Mouse (Mus musculus) liver, embryonic 16.5 days (tissue): ENCODE results near the gene Pnma5. TPM values are rescaled to one million over a fixed set of nuclear protein-coding genes. Genes with fewer than 3 reads are reported as not detected.

Experiments used
- ATAC-seq: fragments of 200-750 bp; cut with Nextera tagmentation; 2 replicates; pipeline ENCODE4 v1.8.0; 2017; ENCODE audit warnings: low read depth, mild to moderate bottlenecking, moderate number of reproducible peaks, moderate library complexity
- H3K27ac ChIP-seq: fragments of 300-500 bp; sonication (generic); 2 replicates; pipeline ENCODE4 v1.5.1; 2014; ENCODE audit warnings: mild to moderate bottlenecking, low read length
- H3K27me3 ChIP-seq: fragments of 300-500 bp; sonication (generic); 2 replicates; pipeline ENCODE4 v1.6.1; 2014; ENCODE audit warnings: low read depth, low read length, mixed read lengths; ENCODE audit not compliant: control insufficient read depth, insufficient read depth
- H3K36me3 ChIP-seq: fragments of 300-500 bp; sonication (generic); 2 replicates; pipeline ENCODE4 v1.6.1; 2014; ENCODE audit warnings: mild to moderate bottlenecking; ENCODE audit not compliant: control insufficient read depth, insufficient read depth
- H3K4me1 ChIP-seq: fragments of 300-500 bp; sonication (generic); 2 replicates; pipeline ENCODE4 v1.6.1; 2014; ENCODE audit warnings: low read depth, low read length, mixed read lengths; ENCODE audit not compliant: control insufficient read depth
- H3K4me2 ChIP-seq: fragments of 300-500 bp; sonication (generic); 2 replicates; pipeline ENCODE4 v1.6.1; 2014; ENCODE audit warnings: low read depth, low read length, mixed read lengths
- H3K4me3 ChIP-seq: fragments of 300-500 bp; sonication (generic); 2 replicates; pipeline ENCODE4 v1.5.1; 2014; ENCODE audit warnings: low read depth, mild to moderate bottlenecking, low read length
- H3K9ac ChIP-seq: fragments of 300-500 bp; sonication (generic); 2 replicates; pipeline ENCODE4 v1.6.1; 2014; ENCODE audit warnings: low read depth, low read length
- H3K9me3 ChIP-seq: fragments of 300-500 bp; sonication (generic); replicated peaks from 2 replicates; pipeline ENCODE4 v1.6.1; 2016; ENCODE audit warnings: low read length; ENCODE audit not compliant: control insufficient read depth
- WGBS: fragments of 180-500 bp; shearing (Covaris S2); extraction: QIAGEN DNeasy Blood & Tissue Kit; methylation state at CpG from one replicate; pipeline ENCODE4 v1.1.7; 2014; ENCODE audit not compliant: insufficient replicate concordance; 5-methylcytosine and 5-hydroxymethylcytosine counted together
- microRNA counts: library from miRNA; unstranded; fragments of <30 nt; microRNA quantifications from one replicate; lab custom pipeline; 2016
- microRNA-seq: library from miRNA; unstranded; fragments of <30 nt; microRNA quantifications from one replicate; pipeline ENCODE4, GENCODE M21; 2016
- polyA plus RNA-seq: library from polyadenylated mRNA; unstranded; fragments of >200 nt; fragmentation: Nextera tagmentation; extraction: Ambion mirVana; gene quantifications from 2 replicates; pipeline ENCODE4 v1.2.1, GENCODE M21; 2015

Pnma5 gene
- polyA plus RNA-seq, 1 experiment from 2014 or later = not detected

GRCm38 (mm10) chrX:72988431-72988830 lies 48.5 kb downstream of the Pnma5 start:
- Histone ChIP-seq H3K9me3 (no peaks in the 10 kb centered on the region), H3K4me1 (no peaks in the 10 kb centered on the region), H3K27me3 (peaks cover 21% of the 10 kb centered on the region), H3K4me2 (no peak overlapping the region), H3K27ac (no peak overlapping the region), H3K9ac (no peak overlapping the region), H3K4me3 (no peak overlapping the region), H3K36me3 (no peaks in the 10 kb centered on the region)
- no peak for ATAC-seq
- 63% methylated on average over 3 of the region's 3 CpGs for WGBS

- Histone ChIP-seq H3K4me2 (peak overlapping the region; percentile 58), H3K27ac (no peak overlapping the region), H3K9ac (no peak overlapping the region), H3K4me1 (no peaks in the 10 kb centered on the region), H3K36me3 (no peaks in the 10 kb centered on the region), H3K9me3 (no peaks in the 10 kb centered on the region), H3K4me3 (peak overlapping the region; percentile 33), H3K27me3 (peaks cover 21% of the 10 kb centered on the region)
- WGBS = 20% methylated on average over 14 of the region's 14 CpGs
- no peak for ATAC-seq
Observed at GRCm38 (mm10) chrX:72987520-72987905, 49.4 kb downstream of the Pnma5 start.

- H3K27me3 ChIP-seq = peaks cover 21% of the 10 kb centered on the region
- no peaks in the 10 kb centered on the region for H3K36me3 ChIP-seq
- no peaks in the 10 kb centered on the region for H3K9me3 ChIP-seq
- no peaks in the 10 kb centered on the region for H3K4me1 ChIP-seq
- H3K27ac ChIP-seq = no peak within 1 kb of the TSS
- WGBS = 11% methylated on average over 41 of the region's 45 CpGs
- H3K4me3 ChIP-seq = peak within 1 kb of the TSS; percentile 33
- ATAC-seq = peak; percentile 62
- no peak within 1 kb of the TSS for H3K9ac ChIP-seq
- H3K4me2 ChIP-seq = peak within 1 kb of the TSS; percentile 58
Observed at GRCm38 (mm10) chrX:72986841-72987519, 49.9 kb downstream of the Pnma5 start, which contains the start of gene Zfp185. Gene Zfp185 (plus strand): TSS chrX:72987339.

- Histone ChIP-seq H3K4me3 (no peak overlapping the region), H3K27me3 (peaks cover 21% of the 10 kb centered on the region), H3K9ac (no peak overlapping the region), H3K36me3 (no peaks in the 10 kb centered on the region), H3K27ac (no peak overlapping the region), H3K4me1 (no peaks in the 10 kb centered on the region), H3K4me2 (no peak overlapping the region), H3K9me3 (no peaks in the 10 kb centered on the region)
- no peak for ATAC-seq
- WGBS = 22% methylated on average over 2 of the region's 2 CpGs
Observed at GRCm38 (mm10) chrX:72985607-72986006, 51.3 kb downstream of the Pnma5 start.

MicroRNAs encoded within 50 kb of the gene (microRNA counts, 519-probe panel; counts per million panel counts)
- microRNA mmu-miR-2137 (lab: Ali Mortazavi, UCI) = 1,842 counts per million, percentile 21 among the panel's probes with 10 or more counts

Small RNA genes lying within 50 kb of the gene (microRNA-seq; reads per million reads assigned to microRNA genes)
- gene Mir2137 = 2.5 reads per million, percentile 4 among the genes with 10 or more reads in this experiment

Other genes starting within 250 kb of the Pnma5 start
- gene Gabrq, start 211.9 kb downstream of the Pnma5 start, polyA plus RNA-seq = 0.02 and 0.05 TPM in 2 replicates
- gene Cetn2, start 118.7 kb downstream of the Pnma5 start, polyA plus RNA-seq = 21.4 and 23.0 TPM in 2 replicates
- 25.9 and 27.4 TPM in 2 replicates for gene Nsdhl, start 118.5 kb downstream of the Pnma5 start, polyA plus RNA-seq
- gene Zfp185, start 49.8 kb downstream of the Pnma5 start, polyA plus RNA-seq = 0.98 and 1.1 TPM in 2 replicates
- gene Pnma3, start 27.7 kb upstream of the Pnma5 start, polyA plus RNA-seq = not detected in 2 replicates
- 0.97 and 1.1 TPM in 2 replicates for gene Xlr4a, start 45.4 kb upstream of the Pnma5 start, polyA plus RNA-seq
- 3.6 and 3.8 TPM in 2 replicates for gene Xlr3a, start 60.0 kb upstream of the Pnma5 start, polyA plus RNA-seq
- gene Gm14685, start 79.9 kb upstream of the Pnma5 start, polyA plus RNA-seq = 0.21 and 0.44 TPM in 2 replicates
- gene Xlr5b, start 111.7 kb upstream of the Pnma5 start, polyA plus RNA-seq = not detected in 2 replicates
- 0.25 and 0.53 TPM in 2 replicates for gene DXBay18, start 112.3 kb upstream of the Pnma5 start, polyA plus RNA-seq
- gene Spin2d, start 139.9 kb upstream of the Pnma5 start, polyA plus RNA-seq = not detected in 2 replicates
- 2.2 TPM in 2 replicates for gene Xlr3b, start 155.1 kb upstream of the Pnma5 start, polyA plus RNA-seq
- gene Xlr4b, start 177.2 kb upstream of the Pnma5 start, polyA plus RNA-seq = 1.3 and 1.4 TPM in 2 replicates
- 3.0 and 3.1 TPM in 2 replicates for gene F8a, start 191.2 kb upstream of the Pnma5 start, polyA plus RNA-seq
- 0.29 and 0.35 TPM in 2 replicates for gene Xlr4c, start 206.0 kb upstream of the Pnma5 start, polyA plus RNA-seq
- not detected in 2 replicates for gene Xlr3c, start 228.3 kb upstream of the Pnma5 start, polyA plus RNA-seq